Mouse (Mus musculus): ENCODE measurements around the gene Stx6. TPM values are rescaled to one million over a fixed set of nuclear protein-coding genes. Genes with fewer than 3 reads are reported as not detected.

The Stx6 gene
- polyA plus RNA-seq, 1 experiment = not detected

- Histone ChIP-seq H3K4me1 (ENCODE audit: control insufficient read depth, insufficient read depth, low read length) (peaks cover 47% of the 10 kb centered on the region), H3K27ac (ENCODE audit: insufficient read depth, low read depth, low read length) (peak overlapping the region; percentile 78), H3K4me3 (ENCODE audit: insufficient read depth, low read depth, low read length) (no peak overlapping the region)
- 69% methylated on average over 6 of the region's 6 CpGs for WGBS
- TF ChIP-seq CTCF (IDR thresholded peaks at IDR 0.05; ENCODE audit: insufficient read depth, low read depth, low read length) = no peak
- no peak for TF ChIP-seq POLR2A (IDR thresholded peaks at IDR 0.05; ENCODE audit: insufficient read depth, low read depth, low read length)
Measured at GRCm38 (mm10) chr1:155239962-155240717, 81.6 kb downstream of the Stx6 start.

DNA sequence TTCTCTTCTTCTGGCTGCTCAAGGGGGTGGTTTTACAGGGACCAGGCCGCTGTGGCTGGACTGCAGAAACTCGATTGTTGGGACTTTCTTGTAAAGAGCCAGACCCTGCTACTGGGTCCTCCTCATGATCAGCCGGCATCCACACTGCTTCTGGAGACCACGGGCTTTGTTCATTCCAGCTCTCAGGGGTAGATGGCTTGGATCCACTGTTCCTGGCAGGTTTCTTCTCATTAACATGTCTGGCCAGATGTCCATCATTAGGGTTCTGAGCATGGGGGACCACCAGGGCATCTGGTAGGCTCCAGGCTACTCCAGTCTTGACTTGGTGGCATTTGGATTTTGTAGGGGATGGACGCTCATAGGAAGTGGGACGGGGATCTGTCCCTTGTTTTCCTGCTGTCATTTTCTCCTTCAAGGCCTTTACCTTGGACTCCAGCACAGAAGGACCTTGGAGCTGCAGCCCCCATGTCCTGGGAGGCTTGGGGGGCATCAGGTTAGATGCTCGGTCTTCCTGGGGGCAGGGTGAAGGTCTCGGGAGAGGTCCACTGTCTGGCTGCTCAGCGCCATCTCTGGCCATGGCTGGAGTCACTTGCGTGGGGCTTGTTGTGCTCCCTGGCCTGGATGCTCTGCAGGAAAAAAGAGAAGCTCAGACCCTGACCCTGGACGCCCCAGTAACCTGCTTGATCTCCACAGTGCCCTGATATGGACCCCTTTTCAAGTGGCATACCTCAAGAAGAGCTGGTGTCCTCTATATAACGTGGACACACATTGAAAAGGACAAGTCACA, 83.4 kb downstream of the Stx6 start:
- TF ChIP-seq CTCF (IDR thresholded peaks at IDR 0.05; ENCODE audit: insufficient read depth, low read depth, low read length) (no peak), POLR2A (IDR thresholded peaks at IDR 0.05; ENCODE audit: insufficient read depth, low read depth, low read length) (no peak)
- H3K4me1 ChIP-seq (ENCODE audit: control insufficient read depth, insufficient read depth, low read length) = peaks cover 43% of the 10 kb centered on the region
- 79% methylated on average over 12 of the region's 12 CpGs for WGBS
- no peak overlapping the region for H3K4me3 ChIP-seq (ENCODE audit: insufficient read depth, low read depth, low read length)
- no peak overlapping the region for H3K27ac ChIP-seq (ENCODE audit: insufficient read depth, low read depth, low read length)

DNA sequence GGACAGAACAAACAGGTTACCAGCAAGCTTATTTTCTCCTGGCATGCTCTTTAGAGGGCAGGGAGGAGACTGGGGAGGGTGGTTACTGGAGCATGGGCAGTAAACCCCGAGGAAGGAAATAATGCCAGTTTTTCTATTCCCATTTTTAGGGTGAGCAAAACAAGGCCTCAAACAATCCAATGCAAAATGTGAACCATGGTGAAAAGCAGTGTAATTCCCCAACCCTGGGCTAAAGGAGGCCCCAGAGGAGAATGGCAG, 83.9 kb downstream of the Stx6 start:
- Histone ChIP-seq H3K27ac (ENCODE audit: insufficient read depth, low read depth, low read length) (no peak overlapping the region), H3K4me1 (ENCODE audit: control insufficient read depth, insufficient read depth, low read length) (peaks cover 38% of the 10 kb centered on the region), H3K4me3 (ENCODE audit: insufficient read depth, low read depth, low read length) (no peak overlapping the region)
- 53% methylated on average over 1 of the region's 1 CpGs for WGBS
- TF ChIP-seq POLR2A (IDR thresholded peaks at IDR 0.05; ENCODE audit: insufficient read depth, low read depth, low read length) (no peak), CTCF (IDR thresholded peaks at IDR 0.05; ENCODE audit: insufficient read depth, low read depth, low read length) (no peak)

- Histone ChIP-seq H3K27ac (ENCODE audit: insufficient read depth, low read depth, low read length) (peak within 1 kb of the TSS; percentile 27), H3K4me1 (ENCODE audit: control insufficient read depth, insufficient read depth, low read length) (peaks cover 23% of the 10 kb centered on the region), H3K4me3 (ENCODE audit: insufficient read depth, low read depth, low read length) (peak within 1 kb of the TSS; percentile 61)
- 12% methylated on average over 85 of the region's 85 CpGs for WGBS
- TF ChIP-seq CTCF (IDR thresholded peaks at IDR 0.05; ENCODE audit: insufficient read depth, low read depth, low read length) (no peak), POLR2A (IDR thresholded peaks at IDR 0.05; ENCODE audit: insufficient read depth, low read depth, low read length) (no peak)
Measured at GRCm38 (mm10) chr1:155243797-155244770, 85.6 kb downstream of the Stx6 start, which contains the start of gene BC034090. Gene BC034090 (minus strand): TSS chr1:155244444.

GRCm38 (mm10) chr1:155244771-155245211, 86.3 kb downstream of the Stx6 start:
- 29% methylated on average over 29 of the region's 29 CpGs for WGBS
- Histone ChIP-seq H3K27ac (ENCODE audit: insufficient read depth, low read depth, low read length) (peak overlapping the region; percentile 27), H3K4me3 (ENCODE audit: insufficient read depth, low read depth, low read length) (peak overlapping the region; percentile 61), H3K4me1 (ENCODE audit: control insufficient read depth, insufficient read depth, low read length) (peaks cover 16% of the 10 kb centered on the region)
- TF ChIP-seq CTCF (IDR thresholded peaks at IDR 0.05; ENCODE audit: insufficient read depth, low read depth, low read length) (no peak), POLR2A (IDR thresholded peaks at IDR 0.05; ENCODE audit: insufficient read depth, low read depth, low read length) (no peak)

GRCm38 (mm10) chr1:155245516-155245915, 87.0 kb downstream of the Stx6 start:
- Histone ChIP-seq H3K4me3 (ENCODE audit: insufficient read depth, low read depth, low read length) (no peak overlapping the region), H3K27ac (ENCODE audit: insufficient read depth, low read depth, low read length) (no peak overlapping the region), H3K4me1 (ENCODE audit: control insufficient read depth, insufficient read depth, low read length) (peaks cover 12% of the 10 kb centered on the region)
- TF ChIP-seq CTCF (IDR thresholded peaks at IDR 0.05; ENCODE audit: insufficient read depth, low read depth, low read length) (no peak), POLR2A (IDR thresholded peaks at IDR 0.05; ENCODE audit: insufficient read depth, low read depth, low read length) (no peak)
- 90% methylated on average over 7 of the region's 7 CpGs for WGBS

DNA sequence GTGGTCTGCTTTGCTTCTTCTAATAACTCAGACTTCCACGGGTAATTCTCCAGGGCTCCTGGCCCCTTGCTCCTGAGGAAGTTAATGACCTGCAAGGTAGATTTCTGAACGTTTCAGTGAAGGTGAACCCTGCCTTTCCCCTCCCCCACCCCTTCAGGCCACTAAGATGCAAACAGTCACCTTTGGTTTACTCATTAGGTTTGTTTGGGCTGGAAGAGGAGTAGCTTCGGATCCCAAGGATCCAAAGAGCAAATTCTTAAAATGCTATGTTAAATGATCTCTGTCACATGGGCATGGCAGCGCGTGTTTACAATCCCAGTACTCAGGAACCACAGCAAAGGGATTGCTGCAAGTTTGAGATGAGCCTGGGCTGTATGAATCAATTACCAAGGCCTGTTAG, 88.9 kb downstream of the Stx6 start:
- H3K4me1 ChIP-seq (ENCODE audit: control insufficient read depth, insufficient read depth, low read length) = peaks cover 15% of the 10 kb centered on the region
- no peak overlapping the region for H3K27ac ChIP-seq (ENCODE audit: insufficient read depth, low read depth, low read length)
- TF ChIP-seq CTCF (IDR thresholded peaks at IDR 0.05; ENCODE audit: insufficient read depth, low read depth, low read length) (no peak), POLR2A (IDR thresholded peaks at IDR 0.05; ENCODE audit: insufficient read depth, low read depth, low read length) (no peak)
- WGBS = 67% methylated on average over 5 of the region's 5 CpGs
- no peak overlapping the region for H3K4me3 ChIP-seq (ENCODE audit: insufficient read depth, low read depth, low read length)

- peaks cover 15% of the 10 kb centered on the region for H3K4me1 ChIP-seq (ENCODE audit: control insufficient read depth, insufficient read depth, low read length)
- WGBS = 84% methylated on average over 5 of the region's 5 CpGs
- TF ChIP-seq POLR2A (IDR thresholded peaks at IDR 0.05; ENCODE audit: insufficient read depth, low read depth, low read length) (no peak), CTCF (IDR thresholded peaks at IDR 0.05; ENCODE audit: insufficient read depth, low read depth, low read length) (no peak)
- H3K4me3 ChIP-seq (ENCODE audit: insufficient read depth, low read depth, low read length) = no peak overlapping the region
- no peak overlapping the region for H3K27ac ChIP-seq (ENCODE audit: insufficient read depth, low read depth, low read length)
Measured at GRCm38 (mm10) chr1:155248041-155248440, 89.5 kb downstream of the Stx6 start.
